Mouse (Mus musculus) testis, postnatal 14 days (tissue): ENCODE data around the gene Lrit2.

ENCODE experiments used
- DNase-seq: peaks from one replicate; pipeline ENCODE4 v3.0.0; 2021; ENCODE audit warnings: low spot score

The Lrit2 gene

DNA sequence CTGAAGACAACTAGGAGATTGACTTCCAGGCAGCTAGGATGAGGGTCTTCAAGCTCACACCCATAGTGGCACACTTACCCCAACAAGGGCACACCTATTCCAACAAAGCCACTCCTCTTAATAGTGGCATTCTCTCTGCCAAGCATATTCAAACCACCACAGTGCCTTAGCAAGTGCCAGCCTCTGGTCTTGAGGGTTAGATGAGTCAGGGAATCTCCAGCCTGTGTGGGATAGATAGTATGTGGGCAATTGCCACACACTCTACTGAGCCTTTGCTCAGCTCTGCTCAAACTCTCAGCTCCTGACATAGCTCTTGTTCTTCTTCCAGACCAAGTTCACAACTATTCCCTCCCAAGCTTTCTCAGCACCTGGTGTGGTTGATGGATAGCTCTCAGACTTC lies 43.6 kb downstream of the Lrit2 start:
- DNase-seq = no peak

DNA sequence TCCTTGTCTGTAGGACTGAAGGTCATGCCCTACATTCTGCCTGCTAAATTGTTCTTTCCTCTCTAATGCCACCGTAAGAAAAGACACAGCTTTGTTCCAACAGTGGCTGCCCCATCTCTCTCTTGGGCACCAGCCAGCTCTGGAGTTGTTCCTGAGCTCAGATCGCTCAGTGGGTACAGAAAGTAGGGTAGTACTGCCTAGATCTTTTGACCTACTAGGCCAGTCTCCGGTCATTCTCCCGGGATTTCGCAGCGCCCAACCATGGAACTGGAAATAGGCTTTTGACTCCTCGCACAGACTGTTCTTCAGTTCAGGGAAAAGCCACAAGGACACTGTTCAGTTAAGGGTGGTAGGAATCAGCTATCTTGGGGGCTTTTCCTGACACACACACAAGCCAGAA lies 45.2 kb downstream of the Lrit2 start:
- no peak for DNase-seq

DNA sequence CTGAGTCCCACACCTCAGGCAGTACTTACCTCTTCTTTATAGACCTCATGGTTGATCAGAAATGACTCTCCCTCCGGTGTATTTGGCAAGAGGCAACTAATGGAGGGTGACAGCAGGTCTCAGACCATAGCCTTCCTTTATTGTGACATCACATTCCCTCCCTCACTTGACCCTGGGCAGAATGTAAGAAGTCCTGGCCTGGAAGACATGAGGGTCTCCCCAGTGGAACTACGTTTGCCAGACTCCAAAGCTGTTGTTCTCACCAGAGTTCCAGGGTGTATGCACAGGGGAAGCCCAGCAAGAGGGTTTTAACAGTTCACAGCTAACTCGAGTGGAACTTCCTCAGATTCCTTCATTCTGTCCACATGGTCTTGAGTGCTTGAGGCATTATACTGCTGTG lies 46.2 kb downstream of the Lrit2 start, which contains the start of gene 2610528A11Rik:
Gene 2610528A11Rik, minus strand, starts transcription at position 101 of the 400 bp plus-strand sequence.
- DNase-seq = no peak

DNA sequence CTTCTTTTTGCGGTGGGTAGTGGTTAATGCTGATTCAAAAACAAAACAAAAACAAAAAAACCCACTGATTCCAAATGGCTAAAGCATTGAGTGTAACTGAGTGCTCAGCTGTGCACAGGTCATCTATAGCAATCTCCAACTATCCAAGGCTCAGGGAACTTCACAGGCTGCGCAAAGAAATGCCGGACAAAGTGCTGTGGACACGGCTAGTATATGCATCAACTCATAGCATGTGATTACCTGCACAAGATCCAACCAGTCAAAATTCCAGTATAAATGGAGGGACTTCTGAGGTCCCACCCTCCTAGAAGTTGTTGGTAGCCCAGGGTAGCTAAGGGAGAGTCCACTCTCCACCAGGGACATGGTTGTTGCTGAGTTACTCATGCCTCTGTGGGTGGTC lies 51.5 kb downstream of the Lrit2 start:
- DNase-seq = no peak
